Mouse (Mus musculus) stomach, postnatal 0 days (tissue): ENCODE results near the gene 1700001C02Rik.

Experiments used
- CTCF ChIP-seq: IDR thresholded peaks from 2 replicates; pipeline ENCODE4 v1.5.1; 2016; ENCODE audit warnings: antibody characterized with exemption, low read depth, mild to moderate bottlenecking, moderate library complexity
- EP300 ChIP-seq: optimal IDR thresholded peaks from 2 replicates; pipeline ENCODE3; 2016; ENCODE audit warnings: antibody characterized with exemption

DNA sequence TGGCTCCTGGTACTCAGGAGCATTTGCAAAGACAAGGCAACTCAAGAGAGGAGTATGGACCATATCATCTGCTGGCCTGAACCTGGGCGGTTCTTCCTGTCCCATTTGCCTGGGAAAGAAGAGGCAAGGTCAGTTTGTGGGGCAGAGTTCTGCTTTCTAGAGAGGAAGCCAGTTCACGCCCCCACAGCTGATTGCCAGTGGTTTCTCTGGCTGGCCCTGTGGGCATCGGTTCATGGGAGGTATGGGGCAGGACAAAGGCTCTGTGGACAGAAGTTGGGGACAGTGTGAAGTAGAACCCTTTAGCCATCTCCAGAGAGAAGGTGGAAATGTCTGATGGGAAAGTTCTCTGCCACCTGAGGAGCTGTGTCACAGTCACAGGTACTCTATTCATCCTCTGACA lies 57.3 kb downstream of the 1700001C02Rik start:
- TF ChIP-seq CTCF (no peak), EP300 (no peak)
